Mouse (Mus musculus): Measurements from ENCODE around the gene Rps19.

GRCm38 (mm10) chr7:24869080-24869479 lies 15.1 kb upstream of the Rps19 start:
- no peak for TF ChIP-seq POLR2A (IDR thresholded peaks at IDR 0.05; ENCODE audit: low read depth, low read length)
- no peak for TF ChIP-seq USF1 (IDR thresholded peaks at IDR 0.05; ENCODE audit: low read depth, low read length)
- no peak for TF ChIP-seq SIN3A (IDR thresholded peaks at IDR 0.05; ENCODE audit: low read length)
- TF ChIP-seq TBP (conservative IDR thresholded peaks at IDR 0.05; ENCODE audit: low read depth, low read length) = no peak
- TF ChIP-seq CHD2 (IDR thresholded peaks at IDR 0.05; ENCODE audit: low read length) = no peak
- TF ChIP-seq JUN (IDR thresholded peaks at IDR 0.05; ENCODE audit: insufficient read depth, low read depth, low read length) = no peak
- TF ChIP-seq CTCF (conservative IDR thresholded peaks at IDR 0.05 in 1 of 2, IDR thresholded peaks at IDR 0.05 in 1 of 2; ENCODE audit: low read depth in 2 of 2, low read length in 2 of 2) = no peak
- TF ChIP-seq ZNF384 (IDR thresholded peaks at IDR 0.05; ENCODE audit: low read depth, low read length) = no peak
- no peak for TF ChIP-seq HCFC1 (IDR thresholded peaks at IDR 0.05; ENCODE audit: low read depth, low read length)
